In the genomic region with DNA sequence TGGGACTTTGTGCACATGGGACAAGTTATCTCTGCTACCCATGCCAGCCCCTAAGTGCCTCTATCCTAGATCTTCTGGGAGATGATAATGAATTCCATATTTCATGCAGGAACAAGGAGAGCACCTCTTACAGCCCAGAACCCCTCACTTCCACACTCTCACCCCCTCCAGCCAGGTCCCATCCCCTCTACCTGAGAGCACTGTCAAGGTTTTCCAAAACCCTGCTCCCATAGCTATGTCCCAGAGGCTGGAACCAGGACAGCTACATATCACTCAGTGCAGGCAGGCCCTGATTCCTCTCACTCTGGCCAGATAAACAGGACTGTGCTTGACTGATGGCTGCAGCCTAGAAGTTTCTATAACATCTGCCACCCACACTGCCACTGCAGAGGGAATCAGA, we compare ENCODE assay signal across 31 mouse cellular contexts.
"Had no signal": no experiment of that assay in that cellular context is flagged by ENCODE, and none has a peak within 500 bp of the region (broad histone marks: within the 10 kb centered on the region; RNA-seq: fewer than 3 reads in every experiment).

No protein-coding gene starts in this region.

- H3K4me1 ChIP-seq: limb, embryonic 12.5 days; limb, embryonic 13.5 days; limb, embryonic 15.5 days; liver, embryonic 12.5 days; liver, embryonic 13.5 days; liver, embryonic 15.5 days; lung, embryonic 15.5 days; megakaryocyte, embryonic 14.5 days; midbrain, embryonic 10.5 days; midbrain, embryonic 12.5 days; midbrain, embryonic 13.5 days; midbrain, embryonic 15.5 days; neural tube, embryonic 12.5 days had no signal

- H3K4me2 ChIP-seq: limb, embryonic 12.5 days; limb, embryonic 13.5 days; limb, embryonic 15.5 days; liver, embryonic 11.5 days; liver, embryonic 12.5 days; liver, embryonic 13.5 days; liver, embryonic 15.5 days; lung, embryonic 14.5 days; lung, embryonic 15.5 days; midbrain, embryonic 12.5 days; midbrain, embryonic 13.5 days; midbrain, embryonic 15.5 days; neural tube, embryonic 12.5 days had no signal

- H3K27me3 ChIP-seq: limb, embryonic 13.5 days; limb, embryonic 15.5 days; liver, embryonic 12.5 days; liver, embryonic 13.5 days; liver, embryonic 15.5 days; lung, embryonic 15.5 days; megakaryocyte, embryonic 14.5 days; midbrain, embryonic 15.5 days had no signal

- H3K27ac ChIP-seq: left cerebral cortex, adult 2 months; limb, embryonic 10.5 days; limb, embryonic 12.5 days; limb, embryonic 13.5 days; limb, embryonic 15.5 days; liver, embryonic 12.5 days; liver, embryonic 13.5 days; liver, embryonic 14.5 days; liver, embryonic 15.5 days; lung, embryonic 15.5 days; macrophage; midbrain, embryonic 10.5 days; midbrain, embryonic 12.5 days; midbrain, embryonic 13.5 days; midbrain, embryonic 15.5 days; neural tube, embryonic 12.5 days had no signal

- H3K36me3 ChIP-seq: limb, embryonic 10.5 days; limb, embryonic 12.5 days; limb, embryonic 13.5 days; limb, embryonic 15.5 days; liver, embryonic 12.5 days; liver, embryonic 13.5 days; liver, embryonic 15.5 days; lung, embryonic 15.5 days; midbrain, embryonic 10.5 days; midbrain, embryonic 12.5 days; midbrain, embryonic 13.5 days; midbrain, embryonic 15.5 days; neural tube, embryonic 12.5 days had no signal

- H3K9ac ChIP-seq: limb, embryonic 12.5 days; limb, embryonic 13.5 days; limb, embryonic 15.5 days; liver, embryonic 12.5 days; liver, embryonic 13.5 days; liver, embryonic 14.5 days; liver, embryonic 15.5 days; liver, postnatal 0 days; lung, embryonic 14.5 days; lung, embryonic 15.5 days; midbrain, embryonic 12.5 days; midbrain, embryonic 13.5 days; midbrain, embryonic 15.5 days; neural tube, embryonic 12.5 days had no signal

- H3K4me3 ChIP-seq: left cerebral cortex, adult 2 months; limb, embryonic 10.5 days; limb, embryonic 12.5 days; limb, embryonic 13.5 days; limb, embryonic 15.5 days; liver, embryonic 12.5 days; liver, embryonic 13.5 days; liver, embryonic 15.5 days; lung, embryonic 15.5 days; megakaryocyte, embryonic 14.5 days; midbrain, embryonic 10.5 days; midbrain, embryonic 12.5 days; midbrain, embryonic 13.5 days; midbrain, embryonic 15.5 days; myocyte; neural tube, embryonic 12.5 days had no signal

- DNase-seq: left cerebral cortex, postnatal 4 days; liver; liver, embryonic 13.5 days; liver, postnatal 0 days; lung, adult 18-20 months; lung, adult 2 months; lung, embryonic 14.5 days; lung, postnatal 10 days; lung, postnatal 14 days; lung, postnatal 36 days; lung, postnatal 4 days had no signal

- ATAC-seq: liver, embryonic 12.5 days; liver, postnatal 0 days; lung, postnatal 0 days; midbrain, embryonic 13.5 days; midbrain, embryonic 15.5 days; midbrain, embryonic 16.5 days had no signal

- H3K9me3 ChIP-seq: limb, embryonic 10.5 days; limb, embryonic 12.5 days; limb, embryonic 13.5 days; limb, embryonic 15.5 days; liver, embryonic 12.5 days; liver, embryonic 13.5 days; liver, embryonic 15.5 days; lung, embryonic 15.5 days; midbrain, embryonic 10.5 days; midbrain, embryonic 12.5 days; midbrain, embryonic 13.5 days; midbrain, embryonic 15.5 days; neural tube, embryonic 12.5 days had no signal
